Mouse (Mus musculus) liver, embryonic 14.5 days (tissue): ENCODE data around the gene Rin1.

ENCODE experiments used
- CTCF ChIP-seq: IDR thresholded peaks from 2 replicates; pipeline ENCODE4 v1.5.1; 2016; ENCODE audit warnings: antibody characterized with exemption, low read depth, control low read depth
- EP300 ChIP-seq: IDR thresholded peaks from 2 replicates; pipeline ENCODE4 v1.6.1; 2016; ENCODE audit warnings: antibody characterized with exemption, low read depth

- TF ChIP-seq CTCF (peak; percentile 8; the same call in 1 of the 2 replicates), EP300 (no peak)
Measured at GRCm38 (mm10) chr19:5040862-5041523, 9.3 kb upstream of the Rin1 start, which contains the start of gene Brms1.
